Mouse (Mus musculus) liver, embryonic 12.5 days (tissue): Measurements from ENCODE around the gene Fzd10. TPM values are rescaled to one million over a fixed set of nuclear protein-coding genes. Genes with fewer than 3 reads are reported as not detected.

Experiments
- ATAC-seq: fragments of 200-750 bp; cut with Nextera tagmentation; 2 replicates; pipeline ENCODE4 v1.8.0; 2017; ENCODE audit warnings: moderate number of reproducible peaks, mild to moderate bottlenecking, moderate library complexity
- H3K27ac ChIP-seq: fragments of 300-500 bp; sonication (generic); 2 replicates; pipeline ENCODE4 v1.5.1; 2016; ENCODE audit warnings: mild to moderate bottlenecking
- H3K27me3 ChIP-seq: fragments of 300-500 bp; sonication (generic); replicated peaks from 2 replicates; pipeline ENCODE4 v1.6.1; 2016; ENCODE audit warnings: mild to moderate bottlenecking, moderate library complexity
- H3K36me3 ChIP-seq: fragments of 300-500 bp; sonication (generic); 2 replicates; pipeline ENCODE4 v1.6.1; 2016; ENCODE audit warnings: mild to moderate bottlenecking, moderate library complexity
- H3K4me1 ChIP-seq: fragments of 300-500 bp; sonication (generic); 2 replicates; pipeline ENCODE4 v1.6.1; 2016
- H3K4me2 ChIP-seq: fragments of 300-500 bp; sonication (generic); 2 replicates; pipeline ENCODE4 v1.6.1; 2016; ENCODE audit warnings: mild to moderate bottlenecking, moderate library complexity
- H3K4me3 ChIP-seq: fragments of 300-500 bp; sonication (generic); 2 replicates; pipeline ENCODE4 v1.5.1; 2016; ENCODE audit warnings: mild to moderate bottlenecking, moderate library complexity
- H3K9ac ChIP-seq: fragments of 300-500 bp; sonication (generic); 2 replicates; pipeline ENCODE4 v1.6.1; 2016; ENCODE audit warnings: mild to moderate bottlenecking, moderate library complexity
- H3K9me3 ChIP-seq: fragments of 300-500 bp; sonication (generic); replicated peaks from 2 replicates; pipeline ENCODE4 v1.6.1; 2016; ENCODE audit warnings: mild to moderate bottlenecking, moderate library complexity
- WGBS: fragments of 180-500 bp; shearing (Covaris S2); methylation state at CpG from one replicate; pipeline ENCODE4 v1.1.7; 2016; ENCODE audit not compliant: insufficient replicate concordance; 5-methylcytosine and 5-hydroxymethylcytosine counted together
- polyA plus RNA-seq: library from polyadenylated mRNA; unstranded; fragments of >200 nt; fragmentation: Nextera tagmentation; extraction: Ambion mirVana; gene quantifications from 2 replicates; pipeline ENCODE4 v1.2.1, GENCODE M21; 2016

Gene Fzd10
- polyA plus RNA-seq, 1 experiment from 2014 or later: 0.05 TPM

DNA sequence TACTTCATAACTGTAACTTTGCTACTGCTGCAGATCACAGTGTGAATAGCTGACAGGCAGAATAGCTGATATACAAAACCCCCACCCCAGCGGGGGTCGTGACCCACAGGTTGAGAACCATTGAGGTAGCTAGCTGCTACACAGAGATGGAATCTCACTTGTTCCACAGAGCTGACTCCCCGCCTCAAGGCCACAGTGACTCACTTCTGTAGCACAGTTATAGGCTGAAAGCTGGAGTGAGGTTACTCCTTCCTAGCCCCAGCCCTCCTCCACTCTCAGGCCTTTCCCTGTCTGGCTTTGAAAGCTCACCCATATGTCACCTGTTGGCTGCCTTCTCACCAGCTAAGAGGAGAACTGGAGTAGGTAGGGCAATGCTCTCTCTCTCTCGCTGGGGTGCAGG is 19.7 kb upstream of the Fzd10 start:
- no peak overlapping the region for H3K4me3 ChIP-seq
- H3K4me1 ChIP-seq: no peaks in the 10 kb centered on the region; the same call in 1 of the 2 replicates
- no peak overlapping the region for H3K4me2 ChIP-seq
- H3K27ac ChIP-seq: no peak overlapping the region
- H3K9ac ChIP-seq: no peak overlapping the region
- 40% methylated on average over 4 of the region's 4 CpGs for WGBS
- H3K9me3 ChIP-seq: no peaks in the 10 kb centered on the region
- H3K27me3 ChIP-seq: no peaks in the 10 kb centered on the region
- no peak for ATAC-seq
- no peaks in the 10 kb centered on the region for H3K36me3 ChIP-seq

DNA sequence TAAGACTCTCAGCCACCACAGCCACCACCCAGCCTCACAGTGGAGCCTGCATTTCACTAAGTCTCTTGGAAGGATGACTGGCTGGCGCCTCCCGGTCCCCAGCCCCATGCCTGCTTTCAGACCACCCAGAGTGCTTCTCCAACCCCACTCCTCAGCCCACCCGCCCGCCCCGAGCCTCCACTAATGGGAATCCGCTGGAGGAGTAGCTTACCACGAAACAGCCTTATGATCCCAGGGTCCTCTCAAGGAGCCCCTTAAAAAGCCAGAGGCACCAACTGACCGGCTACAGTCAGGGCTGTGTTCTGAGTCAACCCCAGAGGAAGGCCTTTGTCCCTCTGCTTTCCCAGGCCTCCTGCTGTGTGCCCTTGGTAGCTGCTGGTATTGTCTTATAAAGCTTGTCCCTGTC is 19.1 kb upstream of the Fzd10 start:
- H3K4me3 ChIP-seq: no peak overlapping the region
- H3K4me2 ChIP-seq: no peak overlapping the region
- 50% methylated on average over 8 of the region's 8 CpGs for WGBS
- H3K27ac ChIP-seq: no peak overlapping the region
- no peak for ATAC-seq
- no peaks in the 10 kb centered on the region; the same call in 1 of the 2 replicates for H3K4me1 ChIP-seq
- no peak overlapping the region for H3K9ac ChIP-seq
- H3K36me3 ChIP-seq: no peaks in the 10 kb centered on the region
- H3K27me3 ChIP-seq: no peaks in the 10 kb centered on the region
- no peaks in the 10 kb centered on the region for H3K9me3 ChIP-seq

DNA sequence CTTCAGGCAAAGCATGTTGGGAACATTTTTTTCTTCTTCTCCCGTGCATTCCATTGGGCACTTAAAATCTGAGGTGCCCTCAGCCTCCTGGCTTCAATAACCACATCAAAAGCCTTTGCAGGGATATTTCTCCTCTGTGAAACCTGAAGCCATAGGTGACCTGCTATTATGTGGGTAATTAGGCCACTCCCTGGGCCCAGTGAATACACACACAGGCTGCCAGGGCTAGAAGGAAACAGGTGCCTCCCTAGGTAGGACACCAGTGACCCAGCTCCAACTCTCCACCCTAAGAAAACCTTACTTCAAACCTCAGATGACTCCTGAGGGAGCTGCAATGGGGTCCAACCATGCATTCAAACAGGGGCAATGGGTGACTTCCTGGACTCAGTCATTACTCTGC is 11.4 kb upstream of the Fzd10 start:
- Histone ChIP-seq H3K4me2 (no peak overlapping the region), H3K36me3 (no peaks in the 10 kb centered on the region), H3K9ac (no peak overlapping the region), H3K4me3 (no peak overlapping the region), H3K27me3 (no peaks in the 10 kb centered on the region), H3K4me1 (no peaks in the 10 kb centered on the region), H3K27ac (no peak overlapping the region), H3K9me3 (no peaks in the 10 kb centered on the region)
- 26% methylated on average over 1 of the region's 1 CpGs for WGBS
- no peak for ATAC-seq

DNA sequence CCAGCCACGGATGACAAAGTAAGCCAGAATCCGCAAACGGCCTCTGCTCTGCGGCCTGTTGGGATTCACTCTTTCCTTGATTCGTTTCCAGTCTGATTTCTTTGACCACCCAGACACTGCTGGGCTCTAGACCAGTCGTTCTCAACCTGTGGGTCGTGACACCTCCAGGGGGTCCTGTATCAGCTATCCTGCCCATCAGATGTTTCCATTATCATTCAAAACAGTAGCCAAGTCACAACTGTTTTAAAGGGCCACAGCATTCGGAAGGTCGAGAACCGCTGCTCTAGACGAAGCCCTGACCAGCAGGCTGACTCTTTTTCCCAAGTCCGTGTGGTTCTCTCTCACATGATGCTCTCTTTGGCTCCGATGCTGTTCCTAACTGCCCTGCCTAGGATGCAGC is 7.2 kb upstream of the Fzd10 start:
- H3K27me3 ChIP-seq: peaks cover 36% of the 10 kb centered on the region
- no peak for ATAC-seq
- no peak overlapping the region for H3K4me3 ChIP-seq
- H3K4me2 ChIP-seq: no peak overlapping the region
- no peak overlapping the region for H3K27ac ChIP-seq
- no peaks in the 10 kb centered on the region for H3K36me3 ChIP-seq
- no peak overlapping the region for H3K9ac ChIP-seq
- H3K9me3 ChIP-seq: no peaks in the 10 kb centered on the region
- WGBS: 71% methylated on average over 13 of the region's 13 CpGs
- no peaks in the 10 kb centered on the region for H3K4me1 ChIP-seq

DNA sequence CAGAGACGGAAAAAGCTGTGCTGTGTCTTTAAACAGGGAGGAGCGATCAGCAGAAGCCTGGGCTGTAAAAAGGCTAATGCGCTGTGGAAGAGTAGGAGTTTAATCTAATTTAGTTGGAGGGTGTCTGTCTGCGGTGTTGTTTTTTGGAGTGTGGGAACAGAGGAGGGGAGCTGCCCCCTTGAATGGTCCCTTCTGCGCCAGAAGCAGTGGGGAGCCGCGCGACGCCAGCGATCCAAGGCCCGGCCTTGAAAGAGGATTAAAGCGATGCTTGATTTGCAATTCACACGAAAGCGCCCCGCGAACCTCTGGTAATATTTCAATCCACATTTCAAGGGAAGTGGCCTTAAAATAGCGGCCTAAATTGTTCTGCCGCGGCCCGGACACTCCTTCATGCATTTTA is 3.8 kb upstream of the Fzd10 start:
- H3K9me3 ChIP-seq: no peaks in the 10 kb centered on the region
- H3K27ac ChIP-seq: no peak overlapping the region
- peaks cover 70% of the 10 kb centered on the region for H3K27me3 ChIP-seq
- 13% methylated on average over 20 of the region's 20 CpGs for WGBS
- ATAC-seq: no peak
- no peak overlapping the region for H3K4me3 ChIP-seq
- H3K36me3 ChIP-seq: no peaks in the 10 kb centered on the region
- H3K4me2 ChIP-seq: no peak overlapping the region
- H3K4me1 ChIP-seq: peaks cover 17% of the 10 kb centered on the region
- H3K9ac ChIP-seq: no peak overlapping the region

DNA sequence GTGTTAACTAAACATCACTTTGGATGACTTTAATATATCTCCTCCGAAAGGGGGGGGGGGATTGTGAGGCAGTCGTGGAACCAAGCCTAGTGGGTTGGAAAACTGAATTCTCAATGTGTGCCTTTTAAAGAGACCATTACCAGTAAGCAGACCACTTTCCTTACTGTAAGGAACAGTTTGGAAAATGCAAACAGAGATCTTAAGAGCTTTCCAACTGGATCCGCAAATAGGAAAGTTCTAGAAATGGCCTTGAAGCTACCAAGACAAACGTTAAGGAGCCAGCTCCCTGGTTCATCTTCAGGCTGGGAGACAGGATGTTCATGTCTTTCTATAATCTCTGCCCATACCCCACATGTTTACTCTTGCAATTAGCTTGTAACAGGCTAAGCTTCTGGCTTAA is 3.3 kb upstream of the Fzd10 start:
- no peaks in the 10 kb centered on the region for H3K9me3 ChIP-seq
- H3K9ac ChIP-seq: no peak overlapping the region
- H3K36me3 ChIP-seq: no peaks in the 10 kb centered on the region
- no peak overlapping the region for H3K27ac ChIP-seq
- H3K27me3 ChIP-seq: peaks cover 75% of the 10 kb centered on the region
- 31% methylated on average over 4 of the region's 4 CpGs for WGBS
- ATAC-seq: no peak
- peaks cover 17% of the 10 kb centered on the region for H3K4me1 ChIP-seq
- H3K4me2 ChIP-seq: no peak overlapping the region
- H3K4me3 ChIP-seq: no peak overlapping the region

DNA sequence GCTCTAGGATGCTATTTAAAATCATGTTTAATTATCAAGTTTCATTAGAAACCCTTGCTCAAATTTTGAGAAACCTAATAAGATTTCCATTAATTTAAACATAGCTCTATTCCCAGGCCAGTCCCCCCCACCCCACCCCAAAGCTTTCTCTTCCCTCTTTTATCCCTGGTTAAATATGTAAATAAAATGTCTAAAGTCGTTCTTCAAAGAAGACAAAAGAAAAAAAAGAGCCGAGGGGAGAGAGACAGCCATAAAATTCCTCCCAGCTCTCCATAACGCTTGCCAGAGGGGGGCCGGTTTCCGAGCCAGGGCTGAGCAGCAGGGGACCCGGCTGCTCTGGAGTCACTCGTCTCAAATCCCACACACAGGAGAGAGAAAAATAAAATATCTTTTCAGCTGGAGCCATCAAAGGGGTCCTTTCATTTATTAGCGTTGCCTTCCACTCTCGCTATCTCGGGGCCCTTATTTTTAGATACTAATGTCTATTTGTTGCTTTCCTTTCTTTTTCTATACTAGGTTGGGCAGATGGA is 2.4 kb upstream of the Fzd10 start:
- Histone ChIP-seq H3K27ac (no peak overlapping the region), H3K27me3 (peaks cover 84% of the 10 kb centered on the region), H3K36me3 (no peaks in the 10 kb centered on the region), H3K4me2 (no peak overlapping the region), H3K4me1 (peaks cover 17% of the 10 kb centered on the region), H3K4me3 (no peak overlapping the region), H3K9ac (no peak overlapping the region), H3K9me3 (no peaks in the 10 kb centered on the region)
- WGBS: 7% methylated on average over 10 of the region's 10 CpGs
- ATAC-seq: no peak

DNA sequence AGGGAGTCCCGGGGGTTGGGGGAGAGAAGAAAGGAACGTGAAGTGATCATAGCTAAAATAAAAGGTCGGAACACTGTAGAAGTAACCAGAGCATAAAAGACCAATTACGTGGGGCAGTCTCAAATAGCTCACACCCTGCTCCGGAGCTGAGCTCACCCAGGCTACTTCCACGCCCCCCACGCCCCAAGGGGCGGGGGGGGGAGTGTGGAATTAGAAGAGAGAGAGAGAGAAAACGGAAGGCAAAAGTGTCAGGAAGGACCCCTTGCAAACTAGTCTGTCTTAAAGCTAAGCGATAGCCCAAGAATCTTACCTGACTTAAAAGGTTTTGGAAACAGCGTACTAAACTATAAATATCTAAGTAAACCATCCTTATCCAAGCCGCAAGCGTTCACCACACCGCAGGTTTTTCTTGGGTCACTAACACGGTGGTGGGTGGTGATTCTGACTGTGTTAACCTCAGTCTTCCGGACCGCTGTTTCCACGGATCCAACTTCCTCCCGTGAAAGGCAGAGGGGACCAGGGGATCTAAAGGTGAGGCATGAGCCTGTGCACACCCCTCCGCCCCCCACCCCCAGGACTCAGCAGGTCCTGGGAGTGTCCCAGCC is 1.8 kb upstream of the Fzd10 start:
- Histone ChIP-seq H3K27ac (no peak overlapping the region), H3K36me3 (no peaks in the 10 kb centered on the region), H3K27me3 (peaks cover 90% of the 10 kb centered on the region), H3K9ac (no peak overlapping the region), H3K9me3 (no peaks in the 10 kb centered on the region), H3K4me3 (no peak overlapping the region), H3K4me2 (peak overlapping the region; percentile 73; the same call in 1 of the 2 replicates), H3K4me1 (peaks cover 17% of the 10 kb centered on the region)
- under 1% methylated on average over 20 of the region's 20 CpGs for WGBS
- no peak for ATAC-seq

DNA sequence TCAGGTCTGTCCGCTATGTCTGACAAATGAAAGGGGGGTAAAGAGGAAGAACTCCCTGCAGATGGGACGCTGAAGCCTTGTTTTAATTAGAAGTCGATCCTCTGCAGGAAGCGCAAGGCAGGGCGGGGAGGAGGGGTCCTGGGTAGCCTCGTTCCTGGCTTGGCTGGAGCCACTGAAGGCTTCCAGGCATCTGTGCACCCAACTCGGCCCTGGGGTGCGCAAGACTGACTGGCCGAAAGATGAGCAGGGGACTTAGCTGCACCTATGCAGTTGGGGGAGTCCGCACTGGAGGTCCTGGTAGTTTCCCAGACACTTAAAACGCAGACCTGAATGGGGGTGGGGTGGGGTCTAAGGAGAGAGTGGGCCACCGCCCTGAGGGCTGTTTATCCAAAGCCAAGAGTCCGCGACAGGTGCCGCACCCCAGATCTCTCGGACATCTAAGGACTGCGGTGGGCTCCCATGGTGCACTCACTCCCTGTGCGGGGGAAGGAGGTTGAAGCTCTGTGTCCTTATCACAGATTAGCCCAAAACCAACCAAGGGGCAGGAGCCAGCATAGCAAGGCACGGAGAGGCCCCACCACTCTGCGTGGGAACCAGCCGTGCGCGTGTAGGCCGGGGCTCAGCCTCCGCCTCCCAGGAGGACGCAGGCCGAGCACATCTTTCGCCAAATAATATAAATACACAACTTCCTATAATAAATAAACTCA is 1.1 kb upstream of the Fzd10 start:
- H3K9ac ChIP-seq: no peak overlapping the region
- peak; percentile 24; the same call in 1 of the 2 replicates for ATAC-seq
- peaks cover 96% of the 10 kb centered on the region for H3K27me3 ChIP-seq
- peaks cover 17% of the 10 kb centered on the region for H3K4me1 ChIP-seq
- H3K4me2 ChIP-seq: peak overlapping the region; percentile 73
- WGBS: under 1% methylated on average over 28 of the region's 28 CpGs
- no peak overlapping the region for H3K27ac ChIP-seq
- H3K36me3 ChIP-seq: no peaks in the 10 kb centered on the region
- no peaks in the 10 kb centered on the region for H3K9me3 ChIP-seq
- peak overlapping the region; percentile 56 for H3K4me3 ChIP-seq

DNA sequence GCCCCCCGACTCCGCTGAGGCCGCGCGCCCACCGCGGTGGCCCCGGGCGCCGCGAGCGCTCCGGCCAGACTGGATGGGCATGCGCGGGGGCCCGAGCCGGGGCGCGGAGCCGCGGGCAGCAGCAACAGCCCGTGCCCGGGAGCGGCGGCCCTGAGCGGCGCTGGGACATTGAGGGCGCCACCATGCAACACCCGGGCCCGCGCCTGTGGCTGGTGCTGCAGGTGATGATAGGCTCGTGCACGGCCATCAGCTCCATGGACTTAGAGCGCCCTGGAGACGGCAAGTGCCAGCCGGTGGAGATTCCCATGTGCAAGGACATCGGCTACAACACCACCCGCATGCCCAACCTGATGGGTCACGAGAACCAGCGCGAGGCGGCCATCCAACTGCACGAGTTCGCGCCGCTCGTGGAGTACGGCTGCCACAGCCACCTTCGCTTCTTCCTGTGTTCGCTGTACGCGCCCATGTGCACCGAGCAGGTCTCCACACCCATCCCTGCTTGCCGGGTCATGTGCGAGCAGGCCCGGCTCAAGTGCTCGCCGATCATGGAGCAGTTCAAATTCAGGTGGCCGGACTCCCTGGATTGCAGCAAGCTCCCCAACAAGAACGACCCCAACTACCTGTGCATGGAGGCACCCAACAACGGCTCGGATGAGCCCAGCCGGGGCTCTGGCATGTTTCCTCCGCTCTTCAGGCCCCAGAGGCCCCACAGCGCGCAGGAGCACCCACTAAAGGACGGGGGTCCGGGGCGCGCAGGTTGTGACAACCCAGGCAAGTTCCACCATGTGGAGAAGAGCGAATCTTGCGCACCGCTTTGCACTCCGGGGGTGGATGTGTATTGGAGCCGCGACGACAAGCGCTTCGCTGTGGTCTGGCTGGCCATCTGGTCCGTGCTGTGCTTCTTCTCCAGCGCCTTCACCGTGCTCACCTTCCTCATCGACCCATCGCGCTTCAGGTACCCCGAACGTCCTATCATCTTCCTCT is 684 bp downstream of the Fzd10 start:
- H3K9ac ChIP-seq: no peak overlapping the region
- no peak overlapping the region for H3K27ac ChIP-seq
- peak; percentile 9; the same call in 1 of the 2 replicates for ATAC-seq

DNA sequence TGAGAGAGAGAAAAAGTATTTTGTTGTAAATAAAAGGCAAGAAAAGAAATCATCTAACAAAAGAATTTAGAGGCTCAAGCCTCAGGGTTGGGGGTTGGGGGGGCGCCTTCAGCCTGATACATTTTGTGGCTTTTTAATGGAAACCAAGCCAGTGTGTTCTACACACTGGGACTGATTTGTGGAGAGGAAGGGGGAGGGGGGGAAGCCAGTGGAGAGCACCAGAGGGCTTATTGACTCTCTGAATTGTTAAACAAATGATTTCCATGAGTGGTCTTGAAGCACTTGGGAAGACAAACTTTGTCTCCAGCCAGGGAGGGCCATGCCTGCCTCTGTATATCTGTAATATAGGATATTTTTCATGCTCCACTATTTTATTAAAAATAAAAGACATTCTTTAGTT is 3.0 kb downstream of the Fzd10 start:
- no peak for ATAC-seq
- Histone ChIP-seq H3K9me3 (no peaks in the 10 kb centered on the region), H3K36me3 (no peaks in the 10 kb centered on the region), H3K27me3 (peaks cover 79% of the 10 kb centered on the region), H3K27ac (no peak overlapping the region), H3K4me1 (peaks cover 17% of the 10 kb centered on the region), H3K9ac (no peak overlapping the region), H3K4me3 (no peak overlapping the region), H3K4me2 (no peak overlapping the region)
- WGBS: 62% methylated on average over 1 of the region's 1 CpGs

More for the DNA sequence above, 684 bp downstream of the Fzd10 start:
- peak overlapping the region; percentile 73 for H3K4me2 ChIP-seq
- H3K4me1 ChIP-seq: peaks cover 17% of the 10 kb centered on the region
- peaks cover 90% of the 10 kb centered on the region for H3K27me3 ChIP-seq
- H3K4me3 ChIP-seq: peak overlapping the region; percentile 56
- H3K9me3 ChIP-seq: no peaks in the 10 kb centered on the region
- WGBS: 1% methylated on average over 84 of the region's 87 CpGs
- no peaks in the 10 kb centered on the region for H3K36me3 ChIP-seq
